Comparison of ENCODE assay signal across 8 mouse cellular contexts in genomic region chr3:95881979-95882815, GRCm38 (mm10). TPM values are rescaled to one million over a fixed set of nuclear protein-coding genes. Genes with fewer than 3 reads are reported as not detected.
DNase-seq lines count a peak whose midpoint lies in the region; ATAC-seq and TF ChIP-seq lines count a peak whose summit lies in the region.

Gene Ciart (minus strand): TSS chr3:95882251.

- peak; percentile 31; the same call in 1 of the 2 replicates for TF ChIP-seq POLR2A in olfactory bulb, adult 2 months (IDR thresholded peaks at IDR 0.05; ENCODE audit: insufficient read depth, low read depth, low read length)

- H3K27ac ChIP-seq in lung, embryonic 15.5 days = 0 out of 2 replicates have a peak within 1 kb of the TSS, but pooled peaks have one; percentile 42
- H3K27ac ChIP-seq in olfactory bulb, adult 2 months (ENCODE audit: insufficient read depth, low read depth, low read length) = peak within 1 kb of the TSS; percentile 86

- H3K4me1 ChIP-seq in lung, embryonic 15.5 days = peaks cover 18% of the 10 kb centered on the region
- H3K4me1 ChIP-seq in olfactory bulb, adult 2 months (ENCODE audit: control insufficient read depth, insufficient read depth, low read length) = peaks cover 2% of the 10 kb centered on the region

- peak; percentile 99 for DNase-seq in Muller cell, postnatal 12 days (ENCODE audit: inconsistent ontology term)
- DNase-seq in cerebellum, adult 9-10 months = peak; percentile 97
- peak; percentile 93 for DNase-seq in layer of hippocampus, adult 9-10 months (ENCODE audit: low spot score)
- DNase-seq in thymus, adult 18-20 months = peak; percentile 87 to 91

- H3K36me3 ChIP-seq in lung, embryonic 15.5 days = peaks cover 8% of the 10 kb centered on the region; the same call in 1 of the 2 replicates

- H3K4me3 ChIP-seq in lung, embryonic 15.5 days = peak within 1 kb of the TSS; percentile 52
- H3K4me3 ChIP-seq in olfactory bulb, adult 2 months (ENCODE audit: insufficient read depth, low read depth, low read length) = peak within 1 kb of the TSS; percentile 61

- WGBS in lung, embryonic 15.5 days = under 1% methylated on average over 59 of the region's 66 CpGs
- under 1% methylated on average over 66 of the region's 66 CpGs for WGBS in olfactory bulb, adult 2 months

- H3K9ac ChIP-seq in lung, embryonic 15.5 days = peak within 1 kb of the TSS; percentile 30

- no peaks in the 10 kb centered on the region for H3K9me3 ChIP-seq in lung, embryonic 15.5 days

- no peaks in the 10 kb centered on the region for H3K27me3 ChIP-seq in lung, embryonic 15.5 days

- no peak for TF ChIP-seq CTCF in olfactory bulb, adult 2 months (IDR thresholded peaks at IDR 0.05; ENCODE audit: insufficient read depth, low read depth, low read length)

- H3K4me2 ChIP-seq in lung, embryonic 15.5 days = peak within 1 kb of the TSS; percentile 99

- peak; percentile 88 for ATAC-seq in frontal cortex, adult (ENCODE audit: low TSS enrichment)
- peak; percentile 97 to 99 for ATAC-seq in hematopoietic stem cell, adult 5-6 weeks (replicated peaks in 1 of 2; ENCODE audit: insufficient read depth in 1 of 2, low FRiP score in 2 of 2, low TSS enrichment in 1 of 2, low read depth in 1 of 2, poor library complexity in 2 of 2, severe bottlenecking in 2 of 2)
- peak; percentile 97 for ATAC-seq in lung, embryonic 15.5 days (ENCODE audit: borderline replicate concordance, extremely low read depth, low FRiP score, low TSS enrichment)

RNA-seq across cellular contexts. Expression of gene Ciart, which starts in this region (rescaled TPM):
- 9.3 and 15.3 TPM in 2 replicates for total RNA-seq in hematopoietic stem cell, adult 5-6 weeks (2017)
- polyA plus RNA-seq in lung, embryonic 15.5 days (2015; fragmentation: Nextera tagmentation; extraction: Ambion mirVana) = 4.9 and 5.2 TPM in 2 replicates
- polyA plus RNA-seq in olfactory bulb, adult 2 months (2012; ENCODE audit: insufficient read depth, insufficient read length, low replicate concordance, missing spikeins) = not detected in 2 replicates

Comparison
In these comparisons a context has a peak if more than half of its experiments do, and no peak if none do; other contexts are left out.
1. Peak in every context shown above with its lines: DNase-seq, ATAC-seq, H3K4me3 ChIP-seq and H3K27ac ChIP-seq.